Mouse (Mus musculus) limb, embryonic 14.5 days (tissue): ENCODE measurements at regions not wholly inside any gene's neighbourhood (a gene's known extent, or its start where the extent isn't known, plus 50 kb on each side); places are given as distances from the start of the nearest gene placed in this dataset.

Experiments
- ATAC-seq: fragments of 200-750 bp; cut with Nextera tagmentation; 2 replicates; pipeline ENCODE4 v1.8.0; 2017; ENCODE audit warnings: low read depth, moderate number of reproducible peaks, moderate TSS enrichment; ENCODE audit not compliant: low FRiP score
- DNase-seq: peaks from one replicate; pipeline ENCODE4 v3.0.0-alpha.2; 2015; ENCODE audit warnings: low spot score
- H3K27ac ChIP-seq: fragments of 300-500 bp; sonication (generic); replicated peaks from 2 replicates; pipeline ENCODE4 v1.5.1; 2014; ENCODE audit warnings: low read depth, mild to moderate bottlenecking, low read length, moderate library complexity, mixed read lengths
- H3K27me3 ChIP-seq: fragments of 300-500 bp; sonication (generic); 2 replicates; pipeline ENCODE4 v1.6.1; 2014; ENCODE audit warnings: low read length, mixed read lengths; ENCODE audit not compliant: control insufficient read depth, insufficient read depth
- H3K36me3 ChIP-seq: fragments of 300-500 bp; sonication (generic); 2 replicates; pipeline ENCODE4 v1.6.1; 2014; ENCODE audit warnings: mild to moderate bottlenecking, low read length, moderate library complexity, mixed read lengths; ENCODE audit not compliant: control insufficient read depth, insufficient read depth
- H3K4me1 ChIP-seq: fragments of 300-500 bp; sonication (generic); 2 replicates; pipeline ENCODE4 v1.6.1; 2014; ENCODE audit warnings: antibody characterized with exemption, low read length, mixed read lengths; ENCODE audit not compliant: control insufficient read depth, insufficient read depth
- H3K4me2 ChIP-seq: fragments of 300-500 bp; sonication (generic); replicated peaks from 2 replicates; pipeline ENCODE4 v1.6.1; 2014; ENCODE audit warnings: low read depth, mild to moderate bottlenecking, low read length, moderate library complexity; ENCODE audit not compliant: severe bottlenecking
- H3K4me3 ChIP-seq: fragments of 300-500 bp; sonication (generic); replicated peaks from 2 replicates; pipeline ENCODE4 v1.5.1; 2014; ENCODE audit warnings: low read length
- H3K9ac ChIP-seq: fragments of 300-500 bp; sonication (generic); 2 replicates; pipeline ENCODE4 v1.6.1; 2014; ENCODE audit warnings: mild to moderate bottlenecking, low read depth, low read length, moderate library complexity; ENCODE audit not compliant: severe bottlenecking
- H3K9me3 ChIP-seq: fragments of 300-500 bp; sonication (generic); 2 replicates; pipeline ENCODE4 v1.6.1; 2016; ENCODE audit warnings: low read length; ENCODE audit not compliant: control insufficient read depth
- POLR2A ChIP-seq: fragments of 200-500 bp; IDR thresholded peaks from 2 replicates; pipeline ENCODE4 v1.8.0; 2012; ENCODE audit warnings: inconsistent platforms, mild to moderate bottlenecking, moderate library complexity, borderline replicate concordance; ENCODE audit not compliant: insufficient read depth, insufficient read length; ENCODE audit errors: extremely low read depth
- WGBS: fragments of 180-500 bp; shearing (Covaris S2); extraction: QIAGEN DNeasy Blood & Tissue Kit; methylation state at CpG from one replicate; pipeline ENCODE4 v1.1.7; 2014; 5-methylcytosine and 5-hydroxymethylcytosine counted together

- H3K4me3 ChIP-seq, result no peak overlapping the region
- no peak for ATAC-seq
Observed at GRCm38 (mm10) chr8:36029445-36029844, 263.9 kb downstream of the Gm19410 start.

GRCm38 (mm10) chr8:36030237-36030636 is 264.6 kb downstream of the Gm19410 start:
- 55% methylated on average over 3 of the region's 3 CpGs for WGBS
- no peaks in the 10 kb centered on the region for H3K9me3 ChIP-seq
- no peak overlapping the region for H3K4me3 ChIP-seq
- H3K36me3 ChIP-seq, result no peaks in the 10 kb centered on the region
- H3K27me3 ChIP-seq, result no peaks in the 10 kb centered on the region
- no peak for ATAC-seq
- H3K4me1 ChIP-seq, result no peaks in the 10 kb centered on the region
- H3K27ac ChIP-seq, result no peak overlapping the region
- no peak overlapping the region for H3K9ac ChIP-seq
- no peak overlapping the region for H3K4me2 ChIP-seq
- no peak for DNase-seq
- no peak for TF ChIP-seq POLR2A

More at GRCm38 (mm10) chr8:36029445-36029844, 263.9 kb downstream of the Gm19410 start:
- Histone ChIP-seq H3K4me2 (no peak overlapping the region), H3K9me3 (no peaks in the 10 kb centered on the region), H3K9ac (no peak overlapping the region), H3K36me3 (no peaks in the 10 kb centered on the region), H3K27ac (no peak overlapping the region), H3K27me3 (no peaks in the 10 kb centered on the region), H3K4me1 (no peaks in the 10 kb centered on the region)
- TF ChIP-seq POLR2A, result no peak
- 77% methylated on average over 2 of the region's 2 CpGs for WGBS
- no peak for DNase-seq

DNA sequence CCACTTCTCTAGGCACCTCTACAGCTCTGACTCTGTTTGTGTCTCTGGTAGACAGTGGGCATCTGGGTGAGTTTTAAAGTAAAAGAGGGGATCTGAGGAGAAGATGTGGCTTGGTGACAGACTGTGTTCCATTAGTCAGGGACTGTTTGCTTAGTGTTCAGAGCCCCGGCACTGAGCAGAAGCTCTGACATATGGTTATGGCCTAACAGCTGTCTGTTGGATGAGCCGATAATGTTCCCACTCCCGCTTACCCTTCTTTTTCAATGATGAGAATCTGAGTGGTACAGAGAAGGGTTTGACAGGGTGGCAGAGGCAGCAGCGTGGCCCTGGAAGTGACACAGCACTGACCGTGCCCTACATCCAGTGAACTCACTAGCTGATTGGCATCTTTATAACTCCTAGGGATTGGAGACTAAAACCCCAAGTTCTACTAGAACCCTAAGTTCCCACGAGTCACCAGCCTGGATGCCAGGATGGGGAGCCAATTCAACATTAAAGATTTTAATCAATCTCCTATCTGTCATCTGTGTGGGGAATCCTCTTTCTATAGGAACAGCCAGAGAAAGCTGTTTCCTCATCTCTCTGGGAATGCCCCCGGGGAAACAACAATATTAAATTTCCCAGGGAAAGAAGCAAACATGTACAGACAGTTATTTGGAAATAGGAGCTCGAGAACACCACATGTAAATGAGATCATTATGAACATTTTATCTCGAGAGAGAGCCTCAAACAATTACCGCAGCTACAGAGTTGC is 266.6 kb downstream of the Gm19410 start:
- Histone ChIP-seq H3K9ac (no peak overlapping the region), H3K27ac (no peak overlapping the region), H3K4me2 (no peak overlapping the region), H3K9me3 (no peaks in the 10 kb centered on the region), H3K36me3 (no peaks in the 10 kb centered on the region), H3K4me1 (no peaks in the 10 kb centered on the region), H3K27me3 (no peaks in the 10 kb centered on the region), H3K4me3 (no peak overlapping the region)
- peak; percentile 14 for DNase-seq
- 75% methylated on average over 10 of the region's 10 CpGs for WGBS
- no peak for ATAC-seq
- no peak for TF ChIP-seq POLR2A

DNA sequence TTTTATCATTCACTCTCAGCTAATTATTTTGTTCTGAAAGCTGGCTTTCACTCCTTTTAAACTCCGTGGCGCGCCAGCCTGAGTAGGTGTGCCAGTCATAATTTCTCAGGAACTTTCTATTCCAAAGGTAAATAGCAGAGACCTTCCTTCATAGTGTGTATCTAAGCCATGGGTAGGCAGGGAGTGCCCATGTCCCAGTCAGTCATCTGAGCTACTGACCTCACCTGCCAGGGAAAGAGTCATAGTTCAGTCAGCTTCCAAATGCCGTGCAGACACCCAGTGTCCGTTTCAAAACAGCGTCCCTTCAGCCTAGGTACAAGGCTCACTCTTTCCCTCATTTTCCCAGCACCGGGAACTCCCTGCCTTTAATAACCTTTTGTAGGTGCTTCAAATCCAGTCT is 269.7 kb downstream of the Gm19410 start:
- no peak for TF ChIP-seq POLR2A
- H3K36me3 ChIP-seq, result no peaks in the 10 kb centered on the region
- 89% methylated on average over 7 of the region's 7 CpGs for WGBS
- no peaks in the 10 kb centered on the region for H3K9me3 ChIP-seq
- H3K9ac ChIP-seq, result no peak overlapping the region
- ATAC-seq (no peak), DNase-seq (no peak)
- no peak overlapping the region for H3K27ac ChIP-seq
- H3K27me3 ChIP-seq, result no peaks in the 10 kb centered on the region
- no peaks in the 10 kb centered on the region for H3K4me1 ChIP-seq
- H3K4me2 ChIP-seq, result no peak overlapping the region
- H3K4me3 ChIP-seq, result no peak overlapping the region

DNA sequence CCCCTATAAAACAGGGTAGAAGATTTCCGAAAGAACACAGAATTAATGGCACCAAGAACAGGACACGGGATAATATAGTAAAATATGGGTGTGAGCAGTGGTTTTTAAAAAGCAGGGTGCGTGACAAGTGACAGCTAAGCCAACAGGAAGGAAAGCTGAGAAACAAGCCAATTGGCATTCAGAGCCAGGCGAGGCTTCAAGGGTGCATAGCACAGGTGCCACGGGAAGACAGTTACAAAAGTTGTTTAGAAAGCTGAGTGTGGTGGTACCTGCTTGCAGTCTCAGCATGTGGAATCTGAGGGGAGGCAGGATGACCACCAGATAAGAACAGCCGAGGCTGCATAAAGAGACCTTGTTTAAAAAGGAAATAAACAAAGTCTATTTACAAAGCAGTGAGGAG is 270.7 kb downstream of the Gm19410 start:
- no peak overlapping the region for H3K27ac ChIP-seq
- H3K4me2 ChIP-seq, result no peak overlapping the region
- H3K4me3 ChIP-seq, result no peak overlapping the region
- no peak for TF ChIP-seq POLR2A
- H3K36me3 ChIP-seq, result no peaks in the 10 kb centered on the region
- DNase-seq (no peak), ATAC-seq (no peak)
- no peaks in the 10 kb centered on the region for H3K9me3 ChIP-seq
- H3K27me3 ChIP-seq, result no peaks in the 10 kb centered on the region
- WGBS, result 61% methylated on average over 6 of the region's 6 CpGs
- H3K9ac ChIP-seq, result no peak overlapping the region
- H3K4me1 ChIP-seq, result no peaks in the 10 kb centered on the region

DNA sequence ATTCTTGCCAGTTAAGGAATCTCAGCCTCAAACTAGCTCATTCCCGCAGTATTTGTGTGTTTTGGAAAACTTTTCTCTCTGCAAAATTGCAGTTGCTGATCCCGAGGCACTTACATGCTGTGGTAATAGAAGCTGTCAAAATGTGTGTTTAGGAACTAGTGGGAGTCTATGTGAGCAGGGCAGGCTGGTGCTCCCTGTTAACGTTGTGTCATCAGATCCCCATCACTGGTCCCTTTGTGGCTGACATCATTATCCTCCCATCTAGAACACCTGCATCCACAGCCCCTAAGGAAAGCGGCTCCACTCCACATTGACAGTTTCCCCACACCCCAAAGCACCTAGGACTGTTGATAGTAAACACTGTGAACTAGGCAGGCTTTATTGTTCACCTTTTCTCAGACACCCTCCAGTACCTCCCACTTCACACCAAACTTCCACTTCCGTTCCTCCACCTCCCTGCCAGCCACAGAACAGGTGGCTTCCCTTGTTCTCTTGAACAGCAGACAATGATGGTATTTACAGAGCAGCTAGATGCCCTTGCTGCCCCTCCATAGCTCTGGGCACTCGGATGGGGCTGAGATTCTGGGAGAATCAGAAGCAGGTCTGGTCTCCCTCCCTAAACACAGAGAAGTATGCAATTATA is 275.8 kb downstream of the Gm19410 start:
- Histone ChIP-seq H3K4me2 (no peak overlapping the region), H3K9ac (no peak overlapping the region), H3K36me3 (no peaks in the 10 kb centered on the region), H3K9me3 (no peaks in the 10 kb centered on the region), H3K27me3 (no peaks in the 10 kb centered on the region), H3K4me1 (no peaks in the 10 kb centered on the region), H3K4me3 (no peak overlapping the region), H3K27ac (no peak overlapping the region)
- ATAC-seq, result no peak
- WGBS, result 65% methylated on average over 6 of the region's 6 CpGs
- no peak for DNase-seq
- no peak for TF ChIP-seq POLR2A
